Mouse (Mus musculus) C2C12 (cell line): ENCODE data around the gene Tnfaip2.

Source experiments
- CTCF ChIP-seq: IDR thresholded peaks from one replicate; pipeline ENCODE4 v1.5.1; 2011; ENCODE audit not compliant: control insufficient read depth, insufficient read depth, insufficient read length
- FOSL1 ChIP-seq: IDR thresholded peaks from one replicate; pipeline ENCODE4 v1.8.0; 2011; ENCODE audit warnings: mild to moderate bottlenecking, low read length; ENCODE audit not compliant: poor library complexity, insufficient read depth, severe bottlenecking
- MAX ChIP-seq: IDR thresholded peaks from one replicate; pipeline ENCODE4 v1.6.1; 2011; ENCODE audit warnings: mild to moderate bottlenecking, control low read depth
- USF1 ChIP-seq: IDR thresholded peaks from one replicate; pipeline ENCODE4 v1.6.1; 2011; ENCODE audit warnings: low read depth, mild to moderate bottlenecking, control low read depth, moderate library complexity

- TF ChIP-seq CTCF (no peak), USF1 (no peak), FOSL1 (no peak), MAX (no peak)
Observed at GRCm38 (mm10) chr12:111423570-111424129, 18.6 kb upstream of the Tnfaip2 start.
